Mouse (Mus musculus): ENCODE results near the gene Gm813.
"Not testable (repeated sequence)": the region's sequence is repeated elsewhere in the genome, so short reads cannot be mapped to it uniquely, and the experiment has no call there.

Gm813 gene

DNA sequence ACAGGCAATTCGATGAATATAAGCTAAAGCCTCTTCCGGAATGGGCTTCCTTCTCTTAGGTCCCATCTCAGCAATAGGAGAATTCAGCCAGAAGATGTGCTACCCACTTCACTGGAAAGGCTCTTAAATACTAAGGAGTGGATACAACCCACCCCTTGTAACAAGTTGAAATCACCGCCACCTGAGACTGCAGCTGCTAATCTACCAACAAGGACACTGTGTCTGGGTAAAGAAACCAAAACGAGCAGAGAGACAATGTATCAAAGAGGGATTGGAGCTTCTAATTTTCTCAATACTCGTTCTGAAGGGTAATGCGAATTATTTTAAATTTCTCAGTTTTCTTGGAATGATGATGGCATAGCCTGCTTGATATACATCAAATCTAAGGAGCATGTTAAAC is at the start of gene Gm813:
Gm813 (minus strand) TSS at position 101 of the 400 bp plus-strand sequence.
- no peak for DNase-seq (ENCODE audit: low read depth, low spot score)

DNA sequence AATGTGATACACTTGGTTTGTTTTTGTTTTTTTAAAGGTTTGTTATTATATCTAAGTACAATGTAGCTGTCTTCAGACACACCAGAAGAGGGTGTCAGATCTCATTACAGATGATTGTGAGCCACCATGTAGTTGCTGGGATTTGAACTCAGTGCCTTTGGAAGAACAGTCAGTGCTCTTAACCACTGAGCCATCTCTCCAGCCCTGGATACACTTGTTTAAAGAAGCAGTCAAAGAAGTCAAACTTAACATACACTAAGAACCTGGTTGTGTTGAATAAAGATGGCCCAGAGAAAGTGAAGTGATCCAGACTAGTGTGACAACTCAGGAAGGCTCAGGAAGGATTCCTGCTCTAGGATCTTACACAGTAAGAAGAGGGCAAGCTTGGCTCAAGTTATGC is 48.4 kb upstream of the Gm813 start:
- not testable (repeated sequence) for DNase-seq (ENCODE audit: low read depth, low spot score)

DNA sequence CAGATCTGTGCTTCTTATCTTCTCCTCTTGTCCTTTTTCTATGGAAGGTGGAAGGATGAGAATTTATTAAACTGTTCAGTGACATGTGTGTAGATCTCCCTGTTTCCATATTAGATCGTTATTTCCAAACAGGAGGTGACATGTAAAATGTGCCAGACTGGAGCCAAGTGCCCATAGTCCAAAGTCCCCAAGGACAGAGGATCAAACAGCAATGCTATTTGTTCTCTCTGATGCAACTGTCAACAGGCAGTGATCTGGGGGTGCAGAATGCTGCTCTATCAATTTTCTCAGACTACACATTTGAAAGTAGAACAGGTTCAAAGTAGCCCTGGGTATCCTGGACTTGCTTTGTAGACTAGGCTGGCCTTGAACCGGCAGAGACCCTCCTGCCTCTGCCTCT is 47.0 kb upstream of the Gm813 start:
- DNase-seq (ENCODE audit: low read depth, low spot score): no peak

DNA sequence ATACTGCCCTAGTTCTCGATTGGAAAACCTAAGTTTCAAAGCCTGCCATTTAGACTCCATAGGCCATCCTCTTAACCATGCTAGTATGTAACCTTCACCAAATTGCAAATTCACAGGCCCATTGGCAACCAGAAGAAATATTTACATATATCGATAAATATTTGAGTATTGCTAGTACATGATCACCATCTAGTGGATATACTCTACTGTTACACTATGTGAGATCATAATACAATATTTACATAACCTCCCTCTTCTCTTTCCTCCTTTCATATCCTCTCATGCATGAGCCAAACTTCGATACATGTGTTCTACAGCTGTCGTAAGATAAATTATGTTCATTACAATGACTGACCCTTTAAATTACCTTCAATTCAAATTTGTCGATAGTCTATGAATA is 46.2 kb upstream of the Gm813 start:
- DNase-seq (ENCODE audit: low read depth, low spot score): no peak

DNA sequence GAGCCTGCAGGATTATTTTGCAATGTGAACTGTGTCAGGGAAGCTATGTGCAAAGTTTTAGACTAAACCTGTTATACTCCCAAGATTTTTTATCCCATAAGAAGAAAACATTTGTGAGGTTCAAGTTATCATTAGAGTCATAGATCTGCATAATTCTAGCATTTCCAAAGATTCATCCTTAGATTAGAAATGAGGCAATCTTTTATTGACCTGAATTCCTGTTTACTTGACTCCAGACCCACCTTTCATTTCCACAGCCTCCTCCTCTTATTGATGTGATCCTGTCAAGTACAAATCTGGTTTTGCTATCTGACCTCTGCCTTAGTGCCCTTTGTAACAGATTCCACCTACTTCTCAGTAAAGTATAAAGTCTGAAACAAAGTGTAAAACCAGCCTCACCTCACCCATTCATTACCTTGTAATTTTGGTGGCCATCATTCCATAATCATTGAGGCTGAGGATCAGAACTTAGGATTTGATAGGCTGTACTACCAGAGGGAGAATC is 45.6 kb upstream of the Gm813 start:
- no peak for DNase-seq (ENCODE audit: low read depth, low spot score)

DNA sequence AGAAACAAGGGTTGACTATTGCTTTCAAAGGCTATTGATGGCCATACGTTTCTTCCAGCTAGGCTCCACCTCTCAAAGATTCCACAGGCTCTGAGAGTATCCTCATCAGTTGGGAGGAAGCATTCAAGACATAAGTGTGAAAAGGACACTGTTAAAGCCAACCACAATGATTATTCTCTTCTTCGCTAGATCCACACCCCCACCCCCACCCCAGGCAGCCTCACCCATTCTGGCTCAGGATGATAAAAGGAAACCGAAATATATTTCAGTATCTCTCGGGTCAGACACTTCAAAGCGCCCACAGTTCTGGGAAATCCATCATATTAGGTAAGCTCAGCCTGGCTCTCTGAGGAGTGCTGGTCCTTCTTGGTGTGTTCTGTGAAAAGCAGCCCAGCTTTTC is 45.0 kb upstream of the Gm813 start:
- no peak for DNase-seq (ENCODE audit: low read depth, low spot score)

DNA sequence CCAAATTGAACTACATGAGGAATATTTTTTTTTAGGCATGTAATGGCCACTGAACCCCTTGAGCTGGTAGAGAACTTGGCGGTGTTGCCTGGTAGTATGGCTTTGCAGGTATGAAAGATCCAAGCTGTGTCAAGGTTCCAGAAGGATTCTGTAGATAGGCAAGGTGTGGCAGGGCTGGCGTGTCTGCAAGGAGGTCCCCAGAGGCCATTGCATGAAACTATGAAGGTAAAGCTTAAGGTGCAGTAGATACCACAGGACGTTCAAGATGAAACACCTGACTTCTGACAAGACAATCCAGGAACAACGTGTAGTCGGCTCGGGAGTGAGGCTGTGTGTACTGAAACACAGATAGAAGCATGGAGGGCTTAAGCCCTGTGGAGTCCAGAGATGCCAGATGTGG is 41.9 kb upstream of the Gm813 start:
- DNase-seq (ENCODE audit: low read depth, low spot score): no peak

DNA sequence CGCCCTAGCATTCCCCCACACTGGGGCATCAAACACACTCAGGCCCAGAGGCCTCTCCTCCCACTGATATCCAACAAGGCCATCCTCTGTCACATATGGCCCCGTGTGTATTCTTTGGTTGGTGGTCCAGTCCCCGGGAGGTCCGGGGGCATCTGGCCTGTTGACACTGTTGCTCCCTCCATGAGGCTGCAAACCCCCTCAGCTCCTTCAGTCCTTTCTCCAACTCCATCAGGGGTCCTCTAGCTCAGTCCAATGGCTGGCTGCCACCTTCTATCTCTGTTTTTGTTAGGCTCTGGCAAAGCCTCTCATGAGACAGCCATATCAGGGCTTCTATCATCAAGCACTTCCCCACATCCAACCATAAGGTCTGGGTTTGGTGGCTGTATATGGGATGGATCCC is 39.7 kb upstream of the Gm813 start:
- DNase-seq (ENCODE audit: low read depth, low spot score): no peak

DNA sequence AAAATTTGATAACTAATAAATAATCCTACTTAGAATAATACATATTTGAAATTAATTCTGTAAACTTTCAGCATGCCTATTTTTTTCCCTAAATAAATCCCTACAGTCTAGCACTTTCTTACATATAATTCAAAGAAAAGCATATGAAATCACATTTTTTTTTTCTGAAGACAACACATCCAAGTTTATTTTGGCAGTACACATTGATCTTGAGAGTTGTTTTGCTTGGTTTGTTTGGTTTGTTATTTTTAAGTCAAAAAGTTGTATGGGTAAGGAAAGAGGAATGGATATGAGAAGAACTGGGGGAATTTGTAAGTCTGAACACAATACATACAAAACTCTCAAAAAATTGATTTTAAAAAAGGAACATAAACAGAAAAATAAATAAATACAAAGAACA is 39.0 kb upstream of the Gm813 start:
- no peak for DNase-seq (ENCODE audit: low read depth, low spot score)

DNA sequence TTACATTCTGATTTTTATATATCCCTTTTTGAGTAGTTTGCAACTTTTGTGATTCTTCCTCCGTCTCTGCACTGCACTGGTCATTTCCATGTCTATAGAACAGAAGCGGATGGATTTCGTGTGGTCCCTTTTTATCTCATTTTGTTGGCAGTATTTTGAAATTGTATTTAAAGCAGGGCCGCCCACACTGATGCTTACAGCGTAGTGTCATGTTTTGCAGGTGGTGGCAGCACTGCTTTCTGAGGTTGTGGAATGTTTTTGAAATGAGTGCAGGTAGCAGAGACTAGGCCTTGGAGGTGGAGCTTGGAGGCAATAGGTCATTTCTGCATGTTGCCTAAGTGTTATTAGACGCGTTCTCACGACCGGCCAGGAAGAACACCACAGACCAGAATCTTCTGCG is 33.2 kb upstream of the Gm813 start:
- no peak for DNase-seq (ENCODE audit: low read depth, low spot score)

DNA sequence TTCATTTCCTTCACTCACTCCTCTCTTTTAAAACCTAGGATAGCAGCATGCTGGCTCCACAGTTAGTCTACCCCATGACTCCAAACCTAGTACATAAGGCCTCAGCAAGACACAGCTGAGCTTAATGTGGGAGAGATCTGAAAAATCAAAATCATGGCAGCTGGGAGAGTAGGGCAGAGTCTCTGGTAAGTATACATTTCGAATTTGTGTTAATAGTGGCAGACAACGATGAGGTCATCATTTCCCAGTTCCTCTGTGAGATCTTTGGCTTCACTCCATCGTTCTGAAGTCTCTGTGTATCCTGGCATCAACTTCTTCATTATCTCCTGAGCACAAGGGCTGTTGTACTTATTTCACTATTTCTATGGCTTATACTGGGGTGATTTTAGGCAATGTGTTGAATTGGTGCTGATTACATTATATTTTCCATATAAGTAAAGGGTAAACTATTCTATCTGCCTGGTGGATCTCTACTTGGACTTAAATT is 22.0 kb upstream of the Gm813 start, which contains the start of gene E330017A01Rik:
E330017A01Rik (minus strand) TSS at position 51 of the 487 bp plus-strand sequence.
- no peak for DNase-seq (ENCODE audit: low read depth, low spot score)

DNA sequence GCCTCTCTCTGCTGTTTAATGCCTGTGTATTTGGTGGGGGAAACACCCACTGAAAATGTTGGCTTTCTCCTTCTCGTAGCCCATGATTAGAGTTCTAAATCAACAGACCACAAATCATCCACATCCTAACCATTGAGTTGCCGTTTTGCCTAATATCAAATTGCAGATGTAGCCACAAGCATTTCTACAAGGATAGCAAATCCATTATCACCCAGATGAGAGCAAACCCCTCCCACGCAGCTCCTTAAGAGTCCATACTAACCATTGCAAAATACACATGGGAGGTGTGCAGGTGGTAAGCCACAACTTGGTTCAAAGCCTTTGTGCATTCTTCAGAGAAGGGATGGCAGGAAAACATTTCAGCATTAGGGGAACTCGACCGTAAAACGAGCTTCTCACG is 21.2 kb upstream of the Gm813 start:
- DNase-seq (ENCODE audit: low read depth, low spot score): no peak

DNA sequence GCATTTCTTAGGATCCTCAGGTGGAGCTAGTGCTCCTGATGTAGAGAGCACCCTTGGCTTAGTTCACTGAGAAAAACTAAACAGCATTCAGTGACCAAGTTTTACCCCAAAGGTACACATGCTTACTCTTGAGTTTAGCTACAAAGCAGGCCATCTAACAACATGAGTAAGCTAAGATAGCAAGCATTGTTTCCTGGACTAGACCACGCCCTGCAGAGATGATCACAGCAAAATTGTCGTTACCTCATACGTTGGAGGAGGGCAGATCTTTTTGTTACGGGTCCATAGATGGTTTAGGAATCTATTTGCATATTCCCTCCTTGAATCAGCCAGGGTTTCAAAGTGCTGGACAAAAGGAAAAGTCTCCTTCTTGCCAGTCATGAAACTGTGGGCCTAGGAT is 20.7 kb upstream of the Gm813 start:
- DNase-seq (ENCODE audit: low read depth, low spot score): no peak

DNA sequence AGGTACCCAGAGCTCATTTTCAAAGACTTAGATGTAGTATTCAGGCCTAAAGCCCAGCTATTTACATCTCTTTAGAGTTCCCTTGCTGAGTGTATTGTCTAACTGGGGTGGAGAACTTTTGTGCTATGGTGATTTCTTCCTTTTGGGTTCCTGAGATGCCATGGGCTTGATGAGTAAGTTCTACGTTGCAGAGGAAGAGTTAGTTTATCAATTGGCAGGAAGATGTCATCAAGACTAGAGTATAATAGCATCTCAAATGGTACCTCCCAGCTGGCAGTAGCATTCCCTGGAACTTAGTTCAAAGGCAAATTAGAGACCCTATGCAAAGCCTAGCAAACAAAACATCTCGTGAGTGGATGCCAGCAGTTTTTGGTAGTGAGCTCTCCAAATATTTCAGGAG is 19.1 kb upstream of the Gm813 start:
- no peak for DNase-seq (ENCODE audit: low read depth, low spot score)

DNA sequence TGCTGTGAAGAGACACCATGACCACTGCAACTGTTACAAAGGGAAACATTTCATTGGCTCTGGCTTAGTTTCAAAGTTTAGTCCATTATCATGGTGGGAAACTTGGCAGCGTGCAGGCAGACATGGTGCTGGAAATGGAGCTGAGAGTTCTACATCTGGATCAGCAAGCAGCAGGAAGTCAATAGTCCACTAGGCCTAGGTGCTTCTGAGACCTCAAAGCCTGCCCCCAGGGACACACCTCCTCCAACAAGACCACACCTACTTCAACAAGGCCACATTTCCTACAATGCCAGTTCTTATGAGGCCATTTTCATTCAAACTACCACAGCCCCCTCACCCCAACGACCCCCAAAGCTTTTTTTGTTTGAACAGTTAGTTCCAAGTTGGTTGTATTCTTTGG is 13.0 kb upstream of the Gm813 start:
- no peak for DNase-seq (ENCODE audit: low read depth, low spot score)

DNA sequence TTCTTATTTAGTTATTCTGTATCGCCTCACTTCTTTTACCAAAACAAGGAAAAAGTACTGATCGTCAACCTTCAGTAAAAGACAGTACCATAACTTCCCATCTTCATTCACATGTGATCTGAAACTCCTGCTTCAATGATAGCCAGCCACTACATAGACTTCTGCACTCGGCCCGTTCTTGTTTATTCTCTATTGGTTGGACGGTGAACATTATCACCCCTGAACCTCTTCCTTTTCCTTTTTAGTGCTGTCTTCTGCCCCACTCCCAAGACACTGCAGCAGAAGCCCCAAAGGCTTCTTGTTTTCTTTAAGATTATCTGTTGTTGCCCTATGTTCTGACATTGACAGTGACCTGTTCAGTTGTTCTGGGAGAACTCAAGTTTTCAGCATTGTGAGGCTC is 12.2 kb upstream of the Gm813 start:
- DNase-seq (ENCODE audit: low read depth, low spot score): no peak

DNA sequence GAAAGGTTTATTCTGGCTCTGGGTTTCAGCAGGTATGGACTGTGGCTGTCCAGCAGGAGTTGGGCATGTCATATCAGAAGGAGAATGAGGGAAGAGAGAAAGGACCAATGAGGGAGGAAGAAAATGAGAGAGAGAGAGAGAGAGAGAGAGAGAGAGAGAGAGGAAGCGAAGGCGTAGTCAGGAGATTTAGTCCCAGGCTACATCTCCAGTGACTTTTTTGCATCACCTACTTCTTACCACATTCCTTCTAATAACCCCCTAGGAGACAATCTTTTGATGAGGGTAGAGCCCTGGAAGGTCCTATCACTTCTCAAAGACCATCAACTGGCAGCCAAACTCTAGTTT is 11.5 kb upstream of the Gm813 start:
- DNase-seq (ENCODE audit: low read depth, low spot score): no peak

DNA sequence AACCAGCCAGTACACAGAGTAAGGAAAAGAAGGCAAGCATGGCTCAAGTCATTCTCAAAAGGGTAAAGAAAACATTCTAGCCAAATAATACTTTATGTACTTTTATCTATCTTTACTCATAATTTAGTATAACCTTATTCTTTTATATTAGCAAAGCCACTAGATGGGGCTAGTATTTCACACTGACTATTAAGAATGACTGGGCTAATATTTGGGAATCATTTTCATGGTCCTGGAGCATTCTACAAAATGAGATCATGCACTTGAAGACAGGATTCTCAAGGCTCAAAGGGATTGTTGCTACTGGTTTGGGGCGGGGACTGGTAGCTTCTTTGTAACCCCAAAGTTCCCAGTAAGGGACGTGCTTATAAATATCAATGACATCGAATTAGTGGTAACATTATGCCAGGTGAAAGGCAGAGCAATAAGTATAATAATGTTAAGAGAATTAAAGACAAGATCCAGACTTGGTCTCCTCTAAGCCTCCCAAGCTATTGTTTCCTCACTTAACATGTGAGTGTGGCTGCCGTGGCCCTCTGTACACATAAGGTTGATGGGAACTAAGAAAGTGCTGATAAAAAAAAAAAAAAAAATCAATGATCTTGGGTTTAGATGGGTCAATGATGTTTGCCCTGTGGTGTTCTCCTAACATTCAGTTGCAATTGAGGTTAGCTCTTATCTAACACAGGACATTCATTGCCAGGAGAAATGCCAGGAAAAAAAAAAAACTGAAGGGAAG is 11.0 kb upstream of the Gm813 start:
- DNase-seq (ENCODE audit: low read depth, low spot score): no peak

DNA sequence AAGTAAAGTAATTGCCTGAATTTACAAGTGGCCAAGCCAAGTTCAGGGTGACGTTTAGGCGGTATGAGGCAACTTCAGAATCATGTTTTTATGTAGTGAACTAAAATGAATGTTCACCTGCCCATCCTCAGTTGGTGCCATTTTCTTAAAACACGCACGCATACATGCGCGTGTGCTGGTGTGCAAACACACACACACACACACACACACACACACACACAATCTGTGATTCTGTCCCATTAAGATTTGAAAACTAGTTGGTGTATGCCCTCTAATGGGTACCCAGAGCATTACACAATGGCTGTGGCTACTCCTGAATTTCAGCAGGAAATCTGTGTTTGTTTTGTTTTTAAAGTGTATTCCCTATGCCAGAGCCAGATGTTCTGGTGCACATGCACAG is 7.2 kb upstream of the Gm813 start:
- DNase-seq (ENCODE audit: low read depth, low spot score): no peak

DNA sequence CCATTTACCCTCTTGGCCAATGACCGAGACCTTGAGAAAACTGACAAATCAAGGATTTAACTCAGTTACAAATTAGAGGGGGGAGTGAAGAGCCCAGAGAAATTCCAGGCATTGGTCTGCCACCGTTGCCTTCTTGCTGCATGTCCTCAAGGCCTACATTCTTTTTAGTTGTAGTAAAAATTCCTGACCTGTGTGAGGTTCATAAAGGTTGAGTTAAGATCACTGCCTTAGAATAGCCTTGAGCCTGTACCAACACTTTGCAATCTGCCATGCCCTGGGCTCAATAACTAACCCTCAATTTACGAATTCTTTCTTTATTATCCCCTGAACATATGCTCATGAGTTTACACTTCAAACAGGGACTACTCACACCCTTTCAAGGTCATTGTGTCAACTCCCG is 6.3 kb upstream of the Gm813 start:
- DNase-seq (ENCODE audit: low read depth, low spot score): peak; percentile 17

DNA sequence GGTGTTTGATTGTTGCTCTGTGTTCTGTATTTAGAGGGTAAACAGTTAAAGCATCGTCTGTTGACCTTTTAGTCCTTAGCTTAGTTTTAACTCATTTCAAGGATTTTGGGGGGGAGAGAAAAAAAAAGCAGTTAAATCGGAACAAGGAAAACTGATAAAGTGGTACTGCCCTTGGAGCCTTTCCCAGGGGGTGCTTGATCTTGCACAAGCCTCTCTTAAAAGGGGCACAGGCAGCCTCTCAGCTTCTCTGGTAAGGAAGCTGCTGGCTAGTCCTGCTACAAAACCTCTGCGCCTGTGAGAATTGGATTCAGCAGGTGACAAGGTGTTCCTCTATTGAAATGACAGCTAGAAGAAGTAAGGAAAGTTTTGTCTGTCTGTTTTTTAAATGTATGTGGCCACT is 5.6 kb upstream of the Gm813 start:
- DNase-seq (ENCODE audit: low read depth, low spot score): no peak

DNA sequence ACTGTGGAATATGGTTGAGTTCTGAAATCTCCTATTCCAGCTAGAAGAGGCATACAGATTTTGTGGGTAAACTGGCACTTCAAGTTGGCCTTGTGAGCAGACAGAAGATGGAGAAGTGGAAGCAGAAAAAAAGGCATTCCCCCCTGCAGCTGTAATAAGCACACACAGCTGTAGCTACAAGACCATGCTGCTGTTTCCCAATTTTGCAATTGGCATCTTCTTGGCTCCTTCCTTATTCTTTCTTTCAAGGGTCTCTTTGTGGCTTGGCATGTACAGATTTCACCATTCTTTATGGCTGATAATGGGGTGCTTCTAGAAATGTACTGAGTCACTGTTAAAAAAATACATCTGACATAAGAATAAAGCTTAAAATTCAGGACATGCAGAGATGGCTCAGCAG is 568 bp upstream of the Gm813 start:
- DNase-seq (ENCODE audit: low read depth, low spot score): no peak

DNA sequence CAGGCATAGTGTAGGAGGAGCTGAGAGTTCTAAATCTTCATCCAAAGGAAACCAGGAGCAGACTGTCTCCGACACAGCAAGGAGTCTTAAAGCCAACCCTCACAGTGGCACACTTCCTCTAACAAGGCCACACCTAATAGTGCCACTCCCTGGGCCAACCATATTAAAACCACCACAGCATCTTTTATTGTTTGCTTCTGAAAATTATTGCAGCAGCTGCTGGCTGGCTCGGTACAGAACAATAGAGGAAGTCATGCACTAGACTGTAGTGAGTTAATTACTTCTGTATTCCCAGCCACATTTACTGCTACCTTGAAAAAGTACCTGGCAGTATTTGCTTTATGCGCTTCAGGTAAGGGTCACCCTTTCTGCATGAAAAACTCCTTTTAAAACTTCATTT is 3.8 kb downstream of the Gm813 start:
- no peak for DNase-seq (ENCODE audit: low read depth, low spot score)

DNA sequence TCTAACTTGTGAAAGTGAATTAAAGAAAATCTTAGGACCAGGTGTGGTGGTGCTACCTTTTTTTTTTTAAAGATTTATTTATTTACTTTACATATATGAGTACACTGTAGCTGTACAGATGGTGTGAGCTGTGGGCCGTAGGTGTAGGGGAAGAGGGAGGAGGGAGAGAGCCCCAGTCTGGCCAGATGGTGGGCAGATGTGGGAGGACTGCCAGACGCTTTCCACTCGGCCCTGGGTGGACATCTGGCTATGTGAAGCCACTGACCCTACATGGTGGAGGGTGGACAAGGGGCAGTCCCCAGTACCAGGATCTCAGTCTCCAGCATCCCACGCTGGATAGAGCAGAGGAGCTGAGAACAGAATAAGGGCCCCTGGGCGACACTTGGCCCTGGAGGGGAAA is 9.7 kb downstream of the Gm813 start:
- DNase-seq (ENCODE audit: low read depth, low spot score): peak; percentile 61

Data from forelimb bud, embryonic 11.5 days (tissue).